Mouse (Mus musculus): ENCODE results near the gene Cyth1.

DNA sequence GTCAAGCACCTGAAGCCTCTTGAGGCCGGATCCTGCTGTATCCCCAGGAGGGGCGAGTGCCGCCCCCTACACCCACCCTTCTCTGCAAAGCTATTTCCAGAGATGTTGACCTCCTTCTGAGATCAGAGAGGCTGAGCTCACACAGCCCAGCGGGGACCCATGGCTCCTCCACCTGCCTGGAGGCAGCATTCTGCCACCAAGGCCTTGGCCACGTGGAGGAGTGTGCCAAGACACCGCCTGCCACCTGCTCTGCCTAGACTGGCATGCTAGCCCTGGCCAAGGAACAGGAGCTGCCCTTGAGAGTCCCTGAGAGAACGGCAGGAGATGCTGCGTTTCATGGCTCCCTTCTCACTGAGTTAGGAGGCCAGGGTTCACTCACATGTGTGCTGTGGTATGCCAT is 83.8 kb downstream of the Cyth1 start:
- TF ChIP-seq CTCF (IDR thresholded peaks at IDR 0.05; ENCODE audit: insufficient read depth, low read depth, low read length) (no peak), POLR2A (IDR thresholded peaks at IDR 0.05; ENCODE audit: insufficient read depth, low read depth, low read length) (no peak)

Measured in olfactory bulb, adult 2 months (tissue).